Mouse (Mus musculus): ENCODE data around the gene Dip2b.

- TF ChIP-seq EP300 (IDR thresholded peaks at IDR 0.05; ENCODE audit: low read depth) (no peak), CTCF (IDR thresholded peaks at IDR 0.05; ENCODE audit: low read depth) (no peak)
These were observed 141.8 kb downstream of the Dip2b start for GRCm38 (mm10) chr15:100180221-100180620.
